Mouse (Mus musculus) liver, embryonic 14.5 days (tissue): ENCODE data around the gene Tmem110.

Experiments
- CTCF ChIP-seq: IDR thresholded peaks from 2 replicates; pipeline ENCODE4 v1.5.1; 2016; ENCODE audit warnings: antibody characterized with exemption, low read depth, control low read depth
- EP300 ChIP-seq: IDR thresholded peaks from 2 replicates; pipeline ENCODE4 v1.6.1; 2016; ENCODE audit warnings: antibody characterized with exemption, low read depth

- TF ChIP-seq CTCF (no peak), EP300 (no peak)
These were observed 85.8 kb downstream of the Tmem110 start for GRCm38 (mm10) chr14:30911141-30911540.
